Mouse (Mus musculus): Measurements from ENCODE around the gene Ch25h. TPM values are rescaled to one million over a fixed set of nuclear protein-coding genes. Genes with fewer than 3 reads are reported as not detected.
A peak's percentile ranks its signal among the peaks of the same experiment; 100 is the strongest.

The Ch25h gene
- not detected for total RNA-seq (2022)

DNA sequence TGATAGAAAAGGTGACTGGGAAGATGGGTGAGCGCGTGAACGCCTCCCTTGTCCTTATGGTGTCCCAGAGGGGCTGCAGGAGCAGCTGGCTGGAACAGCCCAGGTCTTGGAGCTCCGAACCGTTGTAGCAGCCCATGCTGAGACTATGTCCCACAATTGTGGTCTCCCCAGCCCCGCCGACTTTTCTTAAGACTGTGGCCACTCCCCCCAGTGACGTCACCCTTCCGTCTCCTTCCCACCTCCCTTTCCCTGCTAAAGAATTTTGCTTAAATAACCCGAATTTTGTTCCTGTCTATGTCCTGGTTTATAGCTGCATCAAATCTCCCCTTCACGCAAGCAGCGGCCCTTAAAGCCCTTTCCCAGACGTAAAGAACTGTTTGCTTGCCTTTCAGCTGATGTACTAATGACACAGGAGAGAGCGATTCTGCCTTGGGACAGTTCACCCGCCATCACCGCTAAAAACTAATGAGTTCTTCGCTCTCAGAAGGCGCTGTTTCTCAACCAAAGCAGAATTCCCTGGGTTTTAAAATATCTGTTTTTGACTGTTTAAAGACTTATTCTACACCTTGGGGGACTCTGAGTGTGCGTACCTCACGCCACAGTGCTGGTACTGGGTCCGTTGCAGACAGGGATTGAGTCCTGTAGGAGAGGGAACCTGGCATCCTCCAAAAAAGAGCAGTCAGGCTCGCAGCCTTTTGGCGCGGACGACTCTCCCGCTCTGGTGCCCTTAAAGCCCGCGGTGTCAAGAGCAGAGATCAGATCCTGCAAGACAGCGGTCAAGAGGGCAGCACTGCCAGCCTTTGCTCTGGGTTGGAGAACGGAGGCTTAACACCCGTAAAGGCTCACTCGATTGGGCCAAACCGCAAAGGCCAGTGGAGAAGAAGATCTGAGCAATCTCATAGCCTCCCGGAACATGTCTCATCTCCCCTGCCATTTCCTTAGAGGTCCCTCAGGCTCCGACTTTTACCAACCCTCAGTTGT, at the start of gene Ch25h:
Ch25h (minus strand) TSS at position 174 of the 981 bp plus-strand sequence.
- peak in 1 of 2 experiments; percentile 10 for DNase-seq (ENCODE audit: low spot score in 2 of 2)

- no peak for DNase-seq (ENCODE audit: low spot score in 2 of 2)
These were observed 49.7 kb upstream of the Ch25h start for GRCm38 (mm10) chr19:34524646-34525045.

DNA sequence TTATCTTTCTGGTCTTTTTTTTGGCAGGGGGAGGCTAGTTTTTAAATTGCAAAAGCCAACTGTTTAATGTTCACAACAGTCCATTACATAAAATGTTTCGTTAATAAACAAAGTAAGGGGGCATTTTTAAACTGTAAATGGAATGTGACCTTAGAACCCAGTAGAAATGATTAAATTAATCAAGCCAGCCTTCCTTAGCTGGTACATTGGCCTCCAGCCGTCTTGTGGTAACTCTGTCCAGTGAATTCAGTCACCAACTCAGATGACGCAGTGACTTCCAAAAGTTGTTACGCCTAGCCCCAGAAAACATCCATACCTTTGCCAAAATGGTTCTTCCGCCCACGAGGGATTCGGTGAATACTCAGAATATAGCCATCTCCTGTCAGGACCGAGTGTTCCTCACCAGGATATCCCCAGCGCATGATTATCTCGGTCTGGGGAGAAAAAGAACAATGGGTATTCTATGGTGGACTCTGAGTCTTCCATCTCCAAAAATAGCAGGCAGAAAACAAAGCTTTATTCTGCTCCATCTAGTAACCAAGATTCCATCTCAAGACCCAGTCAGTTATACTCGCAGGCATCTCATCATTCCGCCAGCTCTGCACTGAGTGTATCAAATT, 48.3 kb upstream of the Ch25h start:
- DNase-seq (ENCODE audit: low spot score in 2 of 2) = no peak

GRCm38 (mm10) chr19:34521978-34522377, 47.0 kb upstream of the Ch25h start:
- DNase-seq (ENCODE audit: low spot score in 2 of 2) = no peak

DNA sequence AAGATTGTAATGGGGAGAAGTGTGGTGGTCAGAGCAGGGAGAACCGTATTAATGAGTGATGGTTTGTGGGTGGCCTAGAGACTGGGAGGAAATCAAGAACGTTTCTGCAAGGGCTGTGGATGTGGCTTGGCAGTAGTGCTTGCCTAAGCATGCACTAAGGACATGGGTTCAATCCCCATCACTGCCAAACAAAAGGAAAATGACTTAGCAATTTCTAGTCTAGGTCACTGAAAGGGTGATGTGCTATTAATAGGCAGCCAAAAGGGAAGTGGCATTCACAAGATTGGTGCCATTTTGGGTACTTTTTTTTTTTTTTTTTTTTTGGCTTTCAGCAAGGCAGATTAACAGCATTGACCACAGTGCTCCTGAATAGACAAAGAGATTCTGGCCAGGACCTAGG, 46.4 kb upstream of the Ch25h start:
- no peak for DNase-seq (ENCODE audit: low spot score in 2 of 2)

DNA sequence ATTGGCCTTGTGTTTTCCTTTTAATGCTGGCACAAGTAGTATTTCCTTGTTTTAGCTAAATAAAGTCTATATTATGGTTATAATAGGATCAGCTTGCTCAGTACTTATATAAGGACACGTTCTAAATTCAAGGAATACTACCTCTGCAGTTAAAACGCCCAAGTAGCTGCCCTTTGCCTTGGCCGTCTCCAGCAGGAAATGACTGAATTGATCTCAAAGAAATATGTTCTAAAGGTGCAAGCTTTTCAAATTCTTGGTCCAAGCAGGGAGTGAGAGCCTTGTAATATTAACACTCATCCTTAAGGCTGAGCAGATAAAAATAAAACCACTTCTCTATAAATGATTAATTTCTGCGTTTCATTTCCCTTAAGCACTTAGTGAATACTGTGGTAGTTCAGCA, 45.1 kb upstream of the Ch25h start:
- no peak for DNase-seq (ENCODE audit: low spot score in 2 of 2)

GRCm38 (mm10) chr19:34519646-34520045, 44.7 kb upstream of the Ch25h start:
- DNase-seq (ENCODE audit: low spot score in 2 of 2) = no peak

GRCm38 (mm10) chr19:34518786-34519185, 43.8 kb upstream of the Ch25h start:
- no peak for DNase-seq (ENCODE audit: low spot score in 2 of 2)

- DNase-seq (ENCODE audit: low spot score in 2 of 2) = no peak
These were observed 43.0 kb upstream of the Ch25h start for GRCm38 (mm10) chr19:34517812-34518594.

DNA sequence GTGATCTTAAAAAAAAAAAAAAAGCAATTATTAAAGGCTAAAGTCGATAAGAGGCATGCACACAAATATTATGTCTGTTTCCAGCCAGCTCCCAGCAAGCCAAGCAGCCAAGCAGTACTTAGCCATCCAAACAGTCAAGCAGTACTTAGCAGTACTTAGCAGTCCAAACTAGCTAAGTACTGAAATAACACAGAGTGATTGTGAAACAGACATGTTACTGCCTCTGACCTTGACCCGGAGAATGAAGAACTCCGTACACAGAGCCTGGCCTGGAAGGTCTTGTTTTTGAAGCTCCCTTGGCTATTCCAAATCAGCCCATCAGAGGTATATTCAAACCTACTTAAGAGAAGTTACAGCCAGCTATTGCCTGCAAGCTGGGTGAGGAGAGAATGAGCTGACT, 42.2 kb upstream of the Ch25h start:
- DNase-seq (ENCODE audit: low spot score in 2 of 2) = no peak

DNA sequence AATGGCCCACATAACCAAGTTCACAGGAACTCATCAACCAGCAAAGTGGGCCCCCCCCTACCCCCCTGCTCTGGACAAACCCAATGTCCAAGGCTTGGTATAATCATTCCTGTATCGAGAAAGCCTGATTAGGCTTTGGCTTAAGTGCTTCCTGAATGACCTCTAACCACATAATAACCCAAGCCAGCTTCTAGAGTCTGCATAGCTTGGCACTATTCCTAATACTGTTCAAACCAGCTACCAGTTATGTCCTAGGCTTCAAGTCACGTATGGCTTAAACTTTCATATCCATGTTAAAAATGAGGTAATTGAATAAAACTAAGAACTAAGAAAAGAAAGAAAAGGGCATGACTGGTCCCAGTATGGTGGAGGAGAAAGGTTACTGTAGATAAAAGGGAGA, 41.4 kb upstream of the Ch25h start:
- no peak for DNase-seq (ENCODE audit: low spot score in 2 of 2)

DNA sequence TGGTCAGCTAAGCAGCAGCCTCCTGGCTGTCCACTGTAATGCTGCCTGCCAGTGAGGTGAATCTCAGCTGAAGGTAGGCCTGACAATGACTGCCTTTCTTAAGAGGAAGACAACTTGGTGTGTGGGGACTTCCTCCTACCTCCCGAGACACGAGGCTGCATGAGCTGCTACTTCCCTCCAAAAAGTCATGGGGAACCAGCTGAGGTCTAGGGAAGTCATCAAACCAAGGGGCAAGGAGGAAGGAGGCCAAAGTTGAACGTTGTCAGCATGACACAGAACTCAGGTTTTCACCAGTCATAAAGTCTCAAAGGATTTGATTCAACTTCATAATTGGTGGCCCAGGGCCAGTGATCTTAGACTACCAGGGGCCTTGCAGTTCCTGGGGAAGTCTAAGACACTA, 40.7 kb upstream of the Ch25h start:
- no peak for DNase-seq (ENCODE audit: low spot score in 2 of 2)

DNA sequence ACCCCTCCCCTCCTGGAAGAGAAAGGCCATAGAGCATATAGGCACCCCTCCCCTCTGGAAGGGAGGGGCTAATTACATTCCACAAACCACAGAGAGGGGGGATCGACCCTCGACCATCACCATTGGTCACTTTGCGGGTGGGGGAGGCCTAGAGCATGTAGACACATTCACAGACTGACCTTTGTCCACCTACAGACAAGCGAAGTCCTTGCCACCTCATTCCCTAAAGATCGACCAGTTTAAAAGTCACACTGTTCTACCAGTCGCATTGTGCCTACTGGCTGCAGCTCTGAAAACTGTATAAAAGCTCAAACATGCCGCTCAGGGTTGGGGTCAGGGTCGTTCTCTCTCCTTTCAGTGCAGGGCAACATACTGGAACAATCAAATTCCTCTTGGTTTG, 36.6 kb upstream of the Ch25h start:
- DNase-seq (ENCODE audit: low spot score in 2 of 2) = no peak

DNA sequence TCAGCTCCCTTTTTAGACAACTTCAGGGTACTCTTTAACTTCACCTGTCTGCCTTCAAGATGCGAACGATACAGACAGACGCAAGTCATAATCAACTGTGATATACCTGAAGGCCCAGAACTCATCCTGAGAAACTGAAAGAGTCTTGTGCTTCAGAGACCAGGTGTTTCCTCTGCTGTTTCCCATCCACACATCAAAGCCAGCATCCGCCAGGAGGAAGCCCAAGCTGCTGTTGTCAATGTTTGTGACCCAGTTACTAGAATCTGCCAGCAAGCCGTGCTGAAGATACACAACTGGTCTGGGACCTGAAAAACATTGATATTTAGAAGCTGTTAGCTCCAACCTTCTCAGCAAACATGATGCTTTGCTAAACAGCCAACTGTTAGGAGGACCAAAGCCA, 35.8 kb upstream of the Ch25h start:
- DNase-seq (ENCODE audit: low spot score in 2 of 2) = no peak

- DNase-seq (ENCODE audit: low spot score in 2 of 2) = no peak
These were observed 30.3 kb upstream of the Ch25h start for GRCm38 (mm10) chr19:34505161-34505721.

DNA sequence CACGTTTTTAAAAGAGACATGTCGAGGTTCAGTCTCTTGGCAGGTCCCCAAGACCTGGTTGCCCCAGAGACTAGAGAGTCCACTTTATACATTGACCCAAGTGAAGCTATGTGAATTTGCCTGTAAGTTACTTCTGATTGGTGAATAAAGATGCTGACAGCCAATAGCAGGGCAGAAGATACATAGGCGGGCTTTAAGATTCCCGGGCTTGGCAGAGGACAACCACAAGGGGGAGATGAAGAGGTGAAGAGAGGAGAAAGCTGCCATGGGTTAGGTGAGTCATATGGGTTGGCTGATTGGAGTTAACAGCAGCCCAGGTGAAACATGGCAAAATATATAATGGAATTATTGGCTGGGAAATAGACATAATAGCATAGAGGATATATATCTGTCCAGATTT, 25.8 kb upstream of the Ch25h start:
- DNase-seq (ENCODE audit: low spot score in 2 of 2) = peak in 1 of 2 experiments; percentile 31

- no peak for DNase-seq (ENCODE audit: low spot score in 2 of 2)
These were observed 21.4 kb upstream of the Ch25h start for GRCm38 (mm10) chr19:34496353-34496752.

DNA sequence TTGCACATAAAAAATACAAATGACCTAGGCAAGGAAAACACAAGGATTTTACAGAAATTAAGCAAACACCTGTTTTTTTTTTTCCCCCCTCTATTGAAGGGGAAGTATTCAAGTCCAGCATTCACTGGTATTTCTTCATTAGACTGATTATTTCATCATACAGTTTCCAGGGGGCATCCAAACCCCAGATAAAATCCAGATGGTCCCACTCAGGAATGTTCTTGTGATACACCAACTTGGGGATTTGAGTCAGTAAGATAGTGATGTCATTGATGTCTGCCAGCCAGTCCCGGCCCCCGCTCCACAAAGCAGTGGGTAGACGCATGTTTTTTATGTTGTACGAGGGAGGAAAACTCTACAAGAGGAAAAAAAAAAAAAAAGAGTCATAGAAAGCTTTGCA, 18.9 kb upstream of the Ch25h start:
- DNase-seq (ENCODE audit: low spot score in 2 of 2) = no peak

DNA sequence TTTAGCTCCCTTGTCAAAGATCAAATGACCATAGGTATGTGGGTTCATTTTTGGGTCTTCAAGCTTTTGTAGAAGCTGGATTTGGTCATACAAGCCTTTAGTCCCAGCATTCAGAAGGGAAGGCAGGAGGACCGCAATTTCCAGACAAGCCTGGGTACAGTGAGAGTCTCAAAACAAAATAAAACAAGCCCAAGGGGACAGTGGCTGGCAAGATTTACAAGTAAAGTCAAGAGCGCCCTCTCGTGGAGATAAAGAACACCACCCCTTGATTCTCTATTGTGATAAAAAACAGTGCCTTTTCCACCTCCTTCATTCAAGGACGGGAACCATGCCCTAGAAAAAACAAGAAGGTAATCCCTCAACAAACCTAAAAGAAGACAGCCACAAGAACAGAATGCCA, 8.6 kb upstream of the Ch25h start:
- DNase-seq (ENCODE audit: low spot score in 2 of 2) = no peak

GRCm38 (mm10) chr19:34474228-34474990, 555 bp downstream of the Ch25h start:
- no peak for DNase-seq (ENCODE audit: low spot score in 2 of 2)

- no peak for DNase-seq (ENCODE audit: low spot score in 2 of 2)
These were observed 3.3 kb downstream of the Ch25h start for GRCm38 (mm10) chr19:34471703-34472102.
